Mouse (Mus musculus) G1E-ER4 (cell line): ENCODE measurements at regions not wholly inside any gene's neighbourhood (a gene's known extent, or its start where the extent isn't known, plus 50 kb on each side); places are given as distances from the start of the nearest gene placed in this dataset.

Experiments used
- GATA1 ChIP-seq: IDR thresholded peaks from one replicate; pipeline ENCODE4 v1.8.0; 2012; ENCODE audit warnings: low read length, inconsistent platforms

DNA sequence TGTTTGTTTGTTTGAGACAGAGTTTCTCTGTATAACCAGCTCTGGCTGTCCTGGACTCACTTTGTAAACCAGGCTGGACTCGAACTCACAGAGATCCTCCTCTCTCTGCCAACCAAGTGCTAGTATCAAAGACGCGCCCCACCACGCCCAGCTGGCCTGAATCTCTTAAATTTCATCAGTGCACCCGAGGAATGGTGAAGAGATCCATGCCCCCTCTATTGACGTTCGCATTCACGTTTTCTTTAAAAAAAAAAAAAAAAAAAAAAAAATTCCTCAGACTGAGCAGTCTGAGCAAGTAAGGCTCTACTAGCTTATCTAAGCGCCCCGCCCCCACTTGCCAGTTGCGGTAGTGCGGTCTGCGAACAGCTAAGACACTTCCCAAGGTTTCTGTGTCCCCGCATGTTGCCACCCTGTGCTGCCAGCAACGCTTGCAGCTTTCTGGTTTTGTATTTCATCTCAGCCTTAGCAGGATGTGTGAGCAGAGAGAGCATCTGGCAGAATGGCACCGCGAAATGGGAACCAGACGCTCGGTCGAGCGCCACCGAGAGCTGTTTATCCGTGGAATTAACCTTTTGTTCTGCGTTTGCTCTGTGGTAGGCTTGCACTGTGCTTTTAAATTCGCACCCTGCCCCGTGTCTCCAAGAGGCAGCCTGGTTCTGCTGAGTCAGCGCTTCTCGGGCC is 225.1 kb upstream of the Hes1 start:
- no peak for TF ChIP-seq GATA1

DNA sequence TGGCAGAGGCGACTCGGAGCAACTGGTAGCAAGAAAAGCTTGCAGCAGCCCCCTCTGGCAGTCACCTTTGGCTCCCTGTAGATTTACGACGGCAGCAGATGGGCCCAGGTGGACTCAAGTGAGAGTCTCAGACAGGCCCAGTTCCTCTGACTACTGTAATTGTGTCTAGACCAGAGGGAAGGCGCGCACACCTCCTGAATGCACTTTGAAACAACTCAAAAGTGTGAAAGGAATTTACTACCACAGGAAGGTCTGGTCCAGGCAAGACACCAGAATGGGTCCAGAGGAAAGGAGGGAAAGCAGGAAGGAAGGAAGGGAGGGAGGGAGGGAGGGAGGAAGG is 224.6 kb upstream of the Hes1 start:
- TF ChIP-seq GATA1: no peak

DNA sequence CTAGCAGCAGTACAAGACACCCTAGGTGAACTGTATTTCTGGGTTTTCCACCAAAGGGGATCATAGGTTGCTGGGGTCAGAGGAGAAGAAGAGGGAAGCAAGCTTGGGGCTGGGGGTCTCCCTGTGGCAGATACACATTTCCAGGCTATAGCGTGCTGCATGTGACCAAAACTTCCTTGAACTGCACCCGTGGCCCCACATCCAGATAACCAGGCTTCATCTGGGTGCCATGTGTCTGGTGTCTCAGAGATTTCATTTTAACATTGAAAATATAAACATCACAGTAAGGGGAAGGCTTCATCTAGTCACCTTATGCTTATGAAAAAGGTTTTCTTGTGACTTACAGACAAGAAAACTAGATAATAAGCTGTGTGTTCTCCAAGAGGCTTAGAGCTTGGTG is 223.8 kb upstream of the Hes1 start:
- TF ChIP-seq GATA1: no peak

DNA sequence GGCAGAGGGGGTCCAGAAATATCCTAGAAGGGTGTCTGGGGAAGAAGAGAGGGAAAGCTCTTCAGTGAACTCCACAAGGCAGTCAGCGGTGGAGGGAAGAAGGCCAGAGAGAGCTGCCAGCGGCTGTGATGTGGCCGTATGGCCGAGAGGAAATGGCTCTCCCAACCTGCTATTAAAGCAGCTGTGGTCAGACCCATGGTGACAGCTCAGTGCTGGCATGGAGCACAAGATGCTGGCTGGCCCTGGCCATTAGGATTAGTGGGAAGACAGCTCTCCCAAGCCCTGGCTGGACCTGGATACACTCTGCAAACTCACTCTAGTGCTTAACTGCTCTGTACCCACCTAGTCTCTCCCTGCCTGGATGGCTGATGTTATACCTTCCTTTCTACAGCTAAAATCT is 223.1 kb upstream of the Hes1 start:
- TF ChIP-seq GATA1: no peak

GRCm38 (mm10) chr16:29842071-29842470 is 222.1 kb upstream of the Hes1 start:
- no peak for TF ChIP-seq GATA1

GRCm38 (mm10) chr16:29843490-29843889 is 220.7 kb upstream of the Hes1 start:
- TF ChIP-seq GATA1: peak; percentile 87

GRCm38 (mm10) chr16:29844706-29845596 is 219.2 kb upstream of the Hes1 start:
- no peak for TF ChIP-seq GATA1

GRCm38 (mm10) chr16:29845597-29845986 is 218.6 kb upstream of the Hes1 start:
- TF ChIP-seq GATA1: peak; percentile 99

DNA sequence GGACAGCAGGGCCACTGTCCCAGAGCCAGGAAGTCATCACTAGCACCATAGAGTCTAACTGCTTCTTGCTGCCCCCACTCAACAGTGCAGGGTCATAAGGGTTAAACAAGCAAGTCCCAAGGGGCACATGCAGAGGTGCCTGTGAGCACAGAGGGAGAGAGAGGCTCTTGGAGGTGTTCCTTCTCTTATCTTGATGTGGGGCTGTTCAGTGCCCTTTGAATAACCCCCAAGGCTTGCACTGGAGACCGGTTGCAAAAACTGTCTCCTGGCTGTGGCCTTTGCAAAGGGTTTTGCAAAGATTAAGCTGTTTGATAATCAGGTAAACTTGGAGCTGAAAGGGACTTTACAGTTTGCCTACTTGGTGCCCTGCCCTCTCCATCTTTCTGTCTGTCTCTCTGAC is 217.1 kb upstream of the Hes1 start:
- no peak for TF ChIP-seq GATA1

- TF ChIP-seq GATA1: no peak
Measured at GRCm38 (mm10) chr16:29847734-29848133, 216.4 kb upstream of the Hes1 start.

DNA sequence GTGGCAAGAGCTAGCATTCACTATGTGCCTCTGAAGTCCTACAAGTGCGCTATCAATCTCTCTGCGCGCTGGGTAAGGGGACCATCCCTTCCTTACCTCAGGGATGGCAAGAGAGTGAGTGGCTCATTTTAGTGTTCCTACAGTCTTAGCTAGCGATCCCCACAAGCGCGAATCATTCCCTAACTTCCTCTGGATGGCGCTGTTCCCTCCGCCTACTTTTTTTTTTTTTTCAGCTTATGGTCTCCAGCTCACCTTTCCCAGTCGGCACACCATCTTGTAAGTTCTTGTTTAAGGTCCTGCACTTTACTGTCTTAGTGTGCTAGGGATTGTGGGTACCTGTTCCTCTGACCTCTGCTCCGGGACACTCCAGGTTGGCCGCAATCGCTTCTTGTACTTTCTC is 215.7 kb upstream of the Hes1 start:
- no peak for TF ChIP-seq GATA1

GRCm38 (mm10) chr16:29849511-29849910 is 214.7 kb upstream of the Hes1 start:
- no peak for TF ChIP-seq GATA1

DNA sequence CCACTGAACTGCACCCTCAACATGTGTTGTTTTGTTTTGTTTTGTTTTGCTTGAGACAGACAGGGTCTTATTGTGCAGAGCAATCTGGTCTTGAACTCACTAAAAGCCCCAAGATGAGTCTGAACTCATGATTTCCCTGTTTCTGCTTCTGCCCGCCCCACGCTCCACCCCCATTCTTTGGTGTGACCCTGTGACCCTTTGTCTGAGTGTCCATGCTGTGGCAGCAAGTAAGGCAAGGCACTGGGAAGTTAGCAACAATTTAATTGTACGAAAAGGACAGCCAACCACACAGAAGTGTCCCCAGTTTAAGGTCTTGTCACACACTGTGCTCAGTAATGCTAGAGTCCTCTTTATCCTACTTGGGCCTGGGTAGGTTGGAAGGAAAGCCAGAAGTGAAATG is 213.6 kb upstream of the Hes1 start:
- no peak for TF ChIP-seq GATA1

- no peak for TF ChIP-seq GATA1
Measured at GRCm38 (mm10) chr16:29851827-29852226, 212.4 kb upstream of the Hes1 start.

- no peak for TF ChIP-seq GATA1
Measured at GRCm38 (mm10) chr16:29854805-29855565, 209.2 kb upstream of the Hes1 start.

DNA sequence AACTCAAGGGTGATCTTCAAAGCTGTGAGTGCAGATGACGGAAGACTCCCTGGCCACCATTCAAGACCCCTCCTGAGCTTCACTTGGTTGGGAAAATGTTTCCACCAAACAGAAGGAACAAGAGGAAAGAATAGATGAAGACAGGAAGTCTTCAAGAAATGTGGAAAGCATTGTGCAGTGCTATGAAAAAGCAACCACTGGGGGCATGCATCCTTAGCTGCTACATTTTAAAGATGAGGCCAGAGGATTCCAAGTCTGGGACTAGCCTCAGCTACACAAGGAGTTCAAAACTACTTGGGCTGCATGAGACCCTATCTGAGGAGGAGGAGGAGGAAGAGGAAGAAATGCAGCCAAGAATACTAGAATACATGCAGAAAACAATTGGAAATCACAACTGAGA is 207.6 kb upstream of the Hes1 start:
- no peak for TF ChIP-seq GATA1
